Mouse (Mus musculus): Measurements from ENCODE around the gene Mnat1. TPM values are rescaled to one million over a fixed set of nuclear protein-coding genes. Genes with fewer than 3 reads are reported as not detected.
A peak's percentile ranks its signal among the peaks of the same experiment; 100 is the strongest.

The Mnat1 gene
- polyA plus RNA-seq, 1 experiment = 6.4 TPM

GRCm38 (mm10) chr12:73218632-73219031 lies 95.1 kb downstream of the Mnat1 start:
- WGBS = 88% methylated on average over 5 of the region's 5 CpGs
- TF ChIP-seq CTCF (IDR thresholded peaks at IDR 0.05; ENCODE audit: insufficient read depth, low read length) (0 out of 2 replicates have a peak, but pooled peaks have one; percentile 16), POLR2A (IDR thresholded peaks at IDR 0.05; ENCODE audit: borderline replicate concordance, extremely low read depth, low read depth, low read length) (no peak)
- DNase-seq = no peak
- Histone ChIP-seq H3K4me3 (replicated peaks; ENCODE audit: extremely low read depth, low read depth, low read length) (no peak overlapping the region), H3K4me1 (ENCODE audit: control insufficient read depth, insufficient read depth, low read length) (no peaks in the 10 kb centered on the region)

GRCm38 (mm10) chr12:73221235-73221634 lies 97.7 kb downstream of the Mnat1 start:
- H3K4me1 ChIP-seq (ENCODE audit: control insufficient read depth, insufficient read depth, low read length) = no peaks in the 10 kb centered on the region
- TF ChIP-seq POLR2A (IDR thresholded peaks at IDR 0.05; ENCODE audit: borderline replicate concordance, extremely low read depth, low read depth, low read length) (no peak), CTCF (IDR thresholded peaks at IDR 0.05; ENCODE audit: insufficient read depth, low read length) (no peak)
- no peak overlapping the region for H3K4me3 ChIP-seq (replicated peaks; ENCODE audit: extremely low read depth, low read depth, low read length)
- WGBS = 72% methylated on average over 3 of the region's 3 CpGs
- DNase-seq = no peak

GRCm38 (mm10) chr12:73223872-73224271 lies 100.4 kb downstream of the Mnat1 start:
- 54% methylated on average over 6 of the region's 6 CpGs for WGBS
- TF ChIP-seq CTCF (IDR thresholded peaks at IDR 0.05; ENCODE audit: insufficient read depth, low read length) = no peak
- TF ChIP-seq POLR2A (IDR thresholded peaks at IDR 0.05; ENCODE audit: borderline replicate concordance, extremely low read depth, low read depth, low read length) = no peak
- no peak for DNase-seq
- Histone ChIP-seq H3K4me1 (ENCODE audit: control insufficient read depth, insufficient read depth, low read length) (no peaks in the 10 kb centered on the region), H3K4me3 (replicated peaks; ENCODE audit: extremely low read depth, low read depth, low read length) (no peak overlapping the region)

GRCm38 (mm10) chr12:73228427-73228826 lies 104.9 kb downstream of the Mnat1 start:
- no peak for TF ChIP-seq CTCF (IDR thresholded peaks at IDR 0.05; ENCODE audit: insufficient read depth, low read length)
- TF ChIP-seq POLR2A (IDR thresholded peaks at IDR 0.05; ENCODE audit: borderline replicate concordance, extremely low read depth, low read depth, low read length) = no peak
- no peak overlapping the region for H3K4me3 ChIP-seq (replicated peaks; ENCODE audit: extremely low read depth, low read depth, low read length)
- 96% methylated on average over 3 of the region's 3 CpGs for WGBS
- no peak for DNase-seq
- H3K4me1 ChIP-seq (ENCODE audit: control insufficient read depth, insufficient read depth, low read length) = no peaks in the 10 kb centered on the region

GRCm38 (mm10) chr12:73230196-73230595 lies 106.7 kb downstream of the Mnat1 start:
- Histone ChIP-seq H3K4me3 (replicated peaks; ENCODE audit: extremely low read depth, low read depth, low read length) (no peak overlapping the region), H3K4me1 (ENCODE audit: control insufficient read depth, insufficient read depth, low read length) (no peaks in the 10 kb centered on the region)
- TF ChIP-seq CTCF (IDR thresholded peaks at IDR 0.05; ENCODE audit: insufficient read depth, low read length) = no peak
- no peak for TF ChIP-seq POLR2A (IDR thresholded peaks at IDR 0.05; ENCODE audit: borderline replicate concordance, extremely low read depth, low read depth, low read length)

GRCm38 (mm10) chr12:73231552-73231951 lies 108.0 kb downstream of the Mnat1 start:
- no peak for DNase-seq
- TF ChIP-seq POLR2A (IDR thresholded peaks at IDR 0.05; ENCODE audit: borderline replicate concordance, extremely low read depth, low read depth, low read length) (no peak), CTCF (IDR thresholded peaks at IDR 0.05; ENCODE audit: insufficient read depth, low read length) (no peak)
- H3K4me3 ChIP-seq (replicated peaks; ENCODE audit: extremely low read depth, low read depth, low read length) = no peak overlapping the region
- H3K4me1 ChIP-seq (ENCODE audit: control insufficient read depth, insufficient read depth, low read length) = no peaks in the 10 kb centered on the region

More at GRCm38 (mm10) chr12:73230196-73230595, 106.7 kb downstream of the Mnat1 start:
- no peak for DNase-seq

- no peak for DNase-seq
- WGBS = 49% methylated on average over 2 of the region's 2 CpGs
- Histone ChIP-seq H3K4me3 (replicated peaks; ENCODE audit: extremely low read depth, low read depth, low read length) (no peak overlapping the region), H3K4me1 (ENCODE audit: control insufficient read depth, insufficient read depth, low read length) (no peaks in the 10 kb centered on the region)
- TF ChIP-seq POLR2A (IDR thresholded peaks at IDR 0.05; ENCODE audit: borderline replicate concordance, extremely low read depth, low read depth, low read length) (no peak), CTCF (IDR thresholded peaks at IDR 0.05; ENCODE audit: insufficient read depth, low read length) (no peak)
Observed at GRCm38 (mm10) chr12:73232586-73232985, 109.1 kb downstream of the Mnat1 start.

- no peaks in the 10 kb centered on the region for H3K4me1 ChIP-seq (ENCODE audit: control insufficient read depth, insufficient read depth, low read length)
- H3K4me3 ChIP-seq (replicated peaks; ENCODE audit: extremely low read depth, low read depth, low read length) = no peak overlapping the region
- DNase-seq = no peak
- 73% methylated on average over 10 of the region's 10 CpGs for WGBS
- TF ChIP-seq CTCF (IDR thresholded peaks at IDR 0.05; ENCODE audit: insufficient read depth, low read length) (no peak), POLR2A (IDR thresholded peaks at IDR 0.05; ENCODE audit: borderline replicate concordance, extremely low read depth, low read depth, low read length) (no peak)
Observed at GRCm38 (mm10) chr12:73241960-73242359, 118.4 kb downstream of the Mnat1 start.

GRCm38 (mm10) chr12:73245687-73246086 lies 122.2 kb downstream of the Mnat1 start:
- Histone ChIP-seq H3K4me3 (replicated peaks; ENCODE audit: extremely low read depth, low read depth, low read length) (no peak overlapping the region), H3K4me1 (ENCODE audit: control insufficient read depth, insufficient read depth, low read length) (no peaks in the 10 kb centered on the region)
- no peak for DNase-seq
- 56% methylated on average over 5 of the region's 5 CpGs for WGBS
- TF ChIP-seq POLR2A (IDR thresholded peaks at IDR 0.05; ENCODE audit: borderline replicate concordance, extremely low read depth, low read depth, low read length) = no peak
- TF ChIP-seq CTCF (IDR thresholded peaks at IDR 0.05; ENCODE audit: insufficient read depth, low read length) = no peak

- no peak for DNase-seq
- WGBS = 55% methylated on average over 2 of the region's 2 CpGs
- Histone ChIP-seq H3K4me3 (replicated peaks; ENCODE audit: extremely low read depth, low read depth, low read length) (no peak overlapping the region), H3K4me1 (ENCODE audit: control insufficient read depth, insufficient read depth, low read length) (no peaks in the 10 kb centered on the region)
- TF ChIP-seq POLR2A (IDR thresholded peaks at IDR 0.05; ENCODE audit: borderline replicate concordance, extremely low read depth, low read depth, low read length) (no peak), CTCF (IDR thresholded peaks at IDR 0.05; ENCODE audit: insufficient read depth, low read length) (no peak)
Observed at GRCm38 (mm10) chr12:73255006-73255405, 131.5 kb downstream of the Mnat1 start.
